Mouse (Mus musculus) bone marrow macrophage, adult 2 months (primary cell): ENCODE results near the gene Ermap.

Experiments
- CTCF ChIP-seq: IDR thresholded peaks from 2 replicates; pipeline ENCODE4 v1.5.1; 2012; ENCODE audit warnings: low read depth, mild to moderate bottlenecking, low read length, moderate library complexity
- POLR2A ChIP-seq: IDR thresholded peaks from 2 replicates; pipeline ENCODE4 v1.6.1; 2012; ENCODE audit warnings: mild to moderate bottlenecking, low read depth, low read length, borderline replicate concordance

GRCm38 (mm10) chr4:119233256-119233901 is 43.6 kb upstream of the Ermap start:
- TF ChIP-seq POLR2A (no peak), CTCF (0 out of 2 replicates have a peak, but pooled peaks have one; percentile 15)
